Mouse (Mus musculus): ENCODE measurements around the gene Aox2.

The Aox2 gene

GRCm38 (mm10) chr1:58278026-58278425 is at the start of gene Aox2:
TSS of gene Aox2 (plus strand) at chr1:58278326.
- no peak for DNase-seq

- no peak for DNase-seq
These were observed 49.2 kb upstream of the Aox2 start for GRCm38 (mm10) chr1:58228916-58229315.

DNA sequence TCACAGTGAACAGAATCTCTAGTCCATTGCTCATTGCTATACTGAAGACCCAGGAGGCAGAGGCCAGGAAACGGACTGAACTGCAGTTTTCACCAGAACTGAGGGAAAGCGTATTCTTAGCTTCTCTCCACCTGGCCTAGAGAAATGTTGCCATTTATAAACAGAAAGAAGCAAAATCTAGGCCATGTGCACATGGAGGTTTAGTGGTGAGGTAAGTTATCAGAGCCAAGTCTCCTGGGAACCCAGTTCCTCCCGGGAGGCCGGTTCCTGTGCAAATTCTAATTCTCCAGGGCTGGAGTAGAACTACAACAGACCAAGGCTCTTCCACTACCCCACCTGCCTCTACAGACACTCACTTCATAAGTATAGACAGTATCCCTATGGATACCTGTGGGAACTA is 48.4 kb upstream of the Aox2 start:
- DNase-seq = no peak

- DNase-seq = peak; percentile 12
These were observed 47.6 kb upstream of the Aox2 start for GRCm38 (mm10) chr1:58230542-58230941.

GRCm38 (mm10) chr1:58235405-58235804 is 42.7 kb upstream of the Aox2 start:
- DNase-seq = no peak

GRCm38 (mm10) chr1:58237527-58238299 is 40.4 kb upstream of the Aox2 start:
- DNase-seq = no peak

DNA sequence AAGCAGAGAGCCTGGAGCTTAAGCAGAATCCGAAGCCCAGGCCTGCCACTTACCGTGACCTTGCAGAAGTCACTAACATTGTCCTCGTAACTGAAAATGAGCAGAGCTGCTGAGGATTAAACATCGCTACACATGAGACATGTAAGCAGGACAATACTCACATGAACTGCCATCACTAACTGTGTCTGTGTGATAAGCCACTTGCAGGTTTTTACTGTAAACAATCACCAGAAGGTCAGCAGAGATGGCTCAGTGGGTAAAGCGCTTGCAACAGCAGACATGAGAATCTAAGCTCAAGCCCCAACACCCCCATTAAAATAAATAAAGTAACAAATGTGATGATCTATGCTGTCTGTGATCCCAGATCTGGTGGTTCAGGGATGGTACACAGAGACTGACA is 39.7 kb upstream of the Aox2 start:
- DNase-seq = no peak

DNA sequence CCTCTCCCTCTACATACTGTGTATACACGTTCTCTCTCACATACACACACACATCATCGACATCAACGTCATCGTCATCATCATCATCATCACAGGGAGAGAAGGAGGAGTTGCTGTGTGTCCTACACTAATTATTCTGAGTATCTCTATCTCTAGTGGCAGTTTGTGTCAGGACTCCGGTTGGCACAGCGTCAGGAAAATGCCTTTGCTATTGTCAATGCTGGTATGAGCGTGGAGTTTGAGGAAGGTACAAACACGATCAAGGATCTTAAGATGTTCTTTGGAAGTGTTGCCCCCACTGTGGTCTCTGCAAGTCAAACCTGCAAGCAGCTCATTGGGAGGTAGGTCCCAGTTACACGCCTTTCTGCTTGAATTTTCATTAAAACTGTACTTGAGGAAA is 39.2 kb upstream of the Aox2 start:
- no peak for DNase-seq

GRCm38 (mm10) chr1:58240347-58240746 is 37.8 kb upstream of the Aox2 start:
- DNase-seq = no peak

GRCm38 (mm10) chr1:58244487-58244886 is 33.6 kb upstream of the Aox2 start:
- DNase-seq = no peak

- no peak for DNase-seq
These were observed 29.6 kb upstream of the Aox2 start for GRCm38 (mm10) chr1:58248518-58248917.

DNA sequence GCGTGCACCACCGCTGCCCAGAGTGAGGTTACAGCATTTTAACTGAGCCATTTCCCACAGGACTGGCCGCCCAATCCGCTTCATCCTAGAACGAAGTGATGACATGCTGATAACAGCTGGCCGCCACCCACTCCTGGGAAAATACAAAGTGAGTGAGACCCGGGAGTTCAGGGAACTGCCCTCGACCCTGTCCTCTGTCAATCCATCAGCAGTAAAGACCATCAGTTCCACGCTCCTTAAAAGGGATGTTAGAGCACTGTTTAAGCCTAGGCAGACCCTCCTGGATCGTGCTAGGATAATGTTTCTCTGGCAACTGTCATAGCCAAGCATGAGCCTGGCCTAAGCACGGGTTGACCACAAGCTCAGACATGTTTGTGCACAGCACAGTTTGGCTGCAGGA is 24.7 kb upstream of the Aox2 start:
- DNase-seq = peak; percentile 12

GRCm38 (mm10) chr1:58257195-58257991 is 20.7 kb upstream of the Aox2 start:
- DNase-seq = no peak

- DNase-seq = no peak
These were observed 17.8 kb upstream of the Aox2 start for GRCm38 (mm10) chr1:58260311-58260710.

- no peak for DNase-seq
These were observed 9.9 kb upstream of the Aox2 start for GRCm38 (mm10) chr1:58268231-58268630.

DNA sequence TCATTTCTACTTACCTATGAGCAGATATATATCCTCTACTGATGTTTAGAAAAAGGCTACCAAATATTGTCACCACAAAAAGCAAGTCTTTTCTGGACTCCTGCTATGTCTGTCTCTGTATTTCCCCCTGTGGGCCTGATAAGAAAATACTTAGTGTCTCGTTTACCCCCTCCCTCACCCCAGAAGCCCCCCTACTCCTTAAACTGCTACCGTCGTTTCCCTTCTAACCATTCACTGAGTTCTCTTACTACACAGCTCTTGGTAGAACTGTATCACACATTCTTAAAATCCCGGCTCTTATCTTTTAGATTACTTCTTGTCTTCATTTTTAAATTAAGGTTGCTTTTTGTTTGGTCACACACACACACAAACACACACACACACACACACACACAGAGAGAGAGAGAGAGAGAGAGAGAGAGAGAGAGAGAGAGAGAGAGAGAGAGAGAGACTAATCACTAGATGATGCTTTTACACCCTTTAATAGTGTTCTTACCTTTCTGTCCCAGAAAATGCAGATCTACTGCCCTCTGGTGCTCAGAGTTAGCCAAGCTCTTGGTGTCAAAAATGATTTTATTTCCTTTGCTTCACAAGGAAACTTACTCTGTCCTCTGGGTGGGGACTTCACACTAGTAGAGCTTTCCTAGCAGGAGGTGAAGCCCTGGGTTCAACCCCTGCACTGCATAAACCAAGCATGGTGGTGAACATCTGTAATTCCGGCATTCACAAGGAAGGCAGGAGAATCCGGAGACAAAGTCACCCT is 7.1 kb upstream of the Aox2 start:
- DNase-seq = peak; percentile 81

GRCm38 (mm10) chr1:58275879-58276278 is 2.2 kb upstream of the Aox2 start:
- peak; percentile 30 for DNase-seq

- no peak for DNase-seq
These were observed 387 bp downstream of the Aox2 start for GRCm38 (mm10) chr1:58278513-58278912.

DNA sequence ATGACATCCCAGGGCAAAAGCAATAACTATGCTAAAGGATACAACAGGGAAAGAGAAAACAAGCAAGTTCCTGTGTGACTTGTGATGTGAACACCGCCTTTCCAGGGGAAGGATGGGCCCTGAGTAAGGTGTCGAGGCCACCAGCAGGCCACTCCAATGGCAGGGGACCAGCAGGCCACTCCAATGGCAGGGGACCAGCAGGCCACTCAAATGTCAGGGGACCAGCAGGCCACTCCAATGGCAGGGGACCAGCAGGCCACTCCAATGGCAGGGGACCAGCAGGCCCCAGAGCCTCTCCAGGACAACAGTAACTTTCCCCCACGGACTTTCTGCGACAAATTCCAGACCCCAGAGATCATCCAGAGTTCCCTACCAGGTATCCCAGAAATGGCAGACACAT is 2.3 kb downstream of the Aox2 start:
- no peak for DNase-seq

GRCm38 (mm10) chr1:58280939-58281624 is 3.0 kb downstream of the Aox2 start:
- no peak for DNase-seq

DNA sequence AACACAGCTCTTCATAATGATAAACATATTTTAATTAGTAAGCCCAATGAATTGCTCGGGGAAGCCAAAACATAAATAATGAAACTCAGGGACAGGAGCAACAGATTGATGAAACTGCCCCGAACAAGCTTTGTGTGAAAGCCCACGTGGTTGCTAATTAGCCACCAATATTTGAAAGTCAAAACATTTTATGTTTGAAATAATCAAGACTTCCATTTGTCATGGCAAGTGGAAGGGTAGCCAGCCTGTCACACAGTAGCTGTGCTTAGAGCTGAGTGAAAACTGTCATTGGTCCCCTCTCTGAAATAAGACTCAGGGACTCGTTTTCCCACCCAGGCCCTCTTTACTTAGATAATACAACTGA is 3.5 kb downstream of the Aox2 start:
- no peak for DNase-seq

DNA sequence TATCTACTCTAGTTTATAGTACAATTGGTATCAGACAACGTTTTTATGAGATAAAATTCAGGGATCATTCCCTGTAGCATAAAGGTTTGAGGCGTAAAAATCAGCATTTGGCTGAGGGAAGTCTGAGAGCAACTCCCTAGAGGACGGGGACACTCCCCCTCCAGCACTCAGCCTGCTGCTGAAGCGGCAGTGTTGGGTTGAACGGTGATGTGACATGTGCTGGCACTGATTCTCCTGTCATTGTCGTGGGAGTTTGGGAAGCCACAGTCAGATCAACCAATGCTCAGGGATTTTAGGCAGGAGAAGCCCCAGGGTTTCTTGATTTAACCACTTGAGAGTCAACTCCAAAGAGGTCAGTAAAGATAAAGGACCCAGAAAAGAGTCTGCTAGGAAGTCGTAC is 6.4 kb downstream of the Aox2 start:
- no peak for DNase-seq

DNA sequence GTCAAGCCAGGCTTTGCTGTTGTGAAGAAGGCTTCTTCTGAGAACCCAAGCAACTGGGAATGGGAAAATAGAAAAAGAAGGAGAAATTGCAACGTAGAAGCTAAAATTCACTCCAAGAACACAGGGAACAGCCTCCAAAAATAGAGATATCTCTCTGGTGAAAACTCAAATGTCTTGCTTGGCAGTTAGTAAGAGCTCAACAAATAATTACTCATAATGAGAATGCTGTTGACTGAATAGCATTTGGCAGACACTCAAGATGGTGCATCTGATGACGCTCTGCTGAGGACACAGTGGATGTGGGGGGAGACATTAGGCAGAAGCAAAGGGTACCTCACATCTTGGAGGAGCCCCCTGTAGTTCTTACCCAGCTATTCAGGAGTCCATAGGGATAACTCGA is 10.0 kb downstream of the Aox2 start:
- no peak for DNase-seq

Measured in embryo, embryonic 11 days (tissue).